Comparison of ENCODE assay signal across 11 mouse cellular contexts in genomic region chr15:97666457-97666770, GRCm38 (mm10).
"Had no signal": no experiment of that assay in that cellular context is flagged by ENCODE, and none has a peak within 500 bp of the region (broad histone marks: within the 10 kb centered on the region; RNA-seq: fewer than 3 reads in every experiment).

No protein-coding gene starts in this region.

- DNase-seq: kidney, postnatal 14 days; layer of hippocampus, adult 9-11 months; liver; lung, adult 18-20 months; lung, postnatal 10 days; lung, postnatal 36 days; thymus, adult 18-20 months; thymus, postnatal 36 days had no signal

- ATAC-seq: liver, embryonic 12.5 days; midbrain, embryonic 13.5 days; midbrain, embryonic 16.5 days had no signal
